Mouse (Mus musculus): ENCODE data around the gene Ctnna3. TPM values are rescaled to one million over a fixed set of nuclear protein-coding genes. Genes with fewer than 3 reads are reported as not detected.

The Ctnna3 gene
- polyA plus RNA-seq, 2 experiments, result 0.03 TPM; not detected in 1

- no peaks in the 10 kb centered on the region for H3K36me3 ChIP-seq (replicated peaks; ENCODE audit: control insufficient read depth, insufficient read depth, low read depth)
- H3K4me1 ChIP-seq (replicated peaks; ENCODE audit: control insufficient read depth in 2 of 2, insufficient read depth in 2 of 2, low read length in 1 of 2), result no peaks in the 10 kb centered on the region
- TF ChIP-seq CTCF (IDR thresholded peaks at IDR 0.05; ENCODE audit: low read depth), result no peak
- TF ChIP-seq EP300 (IDR thresholded peaks at IDR 0.05; ENCODE audit: low read depth), result no peak
- H3K27me3 ChIP-seq (ENCODE audit: control insufficient read depth, insufficient read depth, low read length), result no peaks in the 10 kb centered on the region
- DNase-seq (ENCODE audit: low read depth in 3 of 3, low spot score in 3 of 3) (no peak), ATAC-seq (ENCODE audit: insufficient read depth) (no peak)
- no peak overlapping the region for H3K4me2 ChIP-seq (ENCODE audit: low read depth)
- H3K9me3 ChIP-seq (ENCODE audit: control insufficient read depth, low read length), result no peaks in the 10 kb centered on the region
- H3K27ac ChIP-seq, result no peak overlapping the region
- no peak overlapping the region for H3K4me3 ChIP-seq (ENCODE audit: insufficient read depth in 1 of 2, low read depth in 2 of 2, low read length in 2 of 2)
- WGBS (ENCODE audit: insufficient replicate concordance), result 66% methylated on average over 1 of the region's 1 CpGs
- no peak overlapping the region for H3K9ac ChIP-seq (replicated peaks)
Measured at GRCm38 (mm10) chr10:64096532-64096931, 666.6 kb downstream of the Ctnna3 start.

- Histone ChIP-seq H3K36me3 (replicated peaks; ENCODE audit: control insufficient read depth, insufficient read depth, low read depth) (no peaks in the 10 kb centered on the region), H3K4me2 (ENCODE audit: low read depth) (no peak overlapping the region), H3K27me3 (ENCODE audit: control insufficient read depth, insufficient read depth, low read length) (no peaks in the 10 kb centered on the region), H3K27ac (no peak overlapping the region), H3K4me3 (ENCODE audit: insufficient read depth in 1 of 2, low read depth in 2 of 2, low read length in 2 of 2) (no peak overlapping the region), H3K9ac (replicated peaks) (no peak overlapping the region), H3K4me1 (replicated peaks; ENCODE audit: control insufficient read depth in 2 of 2, insufficient read depth in 2 of 2, low read length in 1 of 2) (no peaks in the 10 kb centered on the region), H3K9me3 (ENCODE audit: control insufficient read depth, low read length) (no peaks in the 10 kb centered on the region)
- 80% methylated on average over 11 of the region's 11 CpGs for WGBS (ENCODE audit: insufficient replicate concordance)
- DNase-seq (ENCODE audit: low read depth in 3 of 3, low spot score in 3 of 3), result no peak
- ATAC-seq (ENCODE audit: insufficient read depth), result no peak
- TF ChIP-seq CTCF (IDR thresholded peaks at IDR 0.05; ENCODE audit: low read depth) (no peak), EP300 (IDR thresholded peaks at IDR 0.05; ENCODE audit: low read depth) (no peak)
Measured at GRCm38 (mm10) chr10:64115246-64115645, 685.3 kb downstream of the Ctnna3 start.

GRCm38 (mm10) chr10:64118833-64119232 lies 688.9 kb downstream of the Ctnna3 start:
- TF ChIP-seq EP300 (IDR thresholded peaks at IDR 0.05; ENCODE audit: low read depth) (no peak), CTCF (IDR thresholded peaks at IDR 0.05; ENCODE audit: low read depth) (no peak)
- no peak overlapping the region for H3K27ac ChIP-seq
- no peak overlapping the region for H3K4me3 ChIP-seq (ENCODE audit: insufficient read depth in 1 of 2, low read depth in 2 of 2, low read length in 2 of 2)
- H3K27me3 ChIP-seq (ENCODE audit: control insufficient read depth, insufficient read depth, low read length), result no peaks in the 10 kb centered on the region
- ATAC-seq (ENCODE audit: insufficient read depth) (no peak), DNase-seq (ENCODE audit: low read depth in 3 of 3, low spot score in 3 of 3) (no peak)
- H3K4me2 ChIP-seq (ENCODE audit: low read depth), result no peak overlapping the region
- no peaks in the 10 kb centered on the region for H3K9me3 ChIP-seq (ENCODE audit: control insufficient read depth, low read length)
- H3K36me3 ChIP-seq (replicated peaks; ENCODE audit: control insufficient read depth, insufficient read depth, low read depth), result no peaks in the 10 kb centered on the region
- H3K9ac ChIP-seq (replicated peaks), result no peak overlapping the region
- WGBS (ENCODE audit: insufficient replicate concordance), result 58% methylated on average over 3 of the region's 3 CpGs
- no peaks in the 10 kb centered on the region for H3K4me1 ChIP-seq (replicated peaks; ENCODE audit: control insufficient read depth in 2 of 2, insufficient read depth in 2 of 2, low read length in 1 of 2)

GRCm38 (mm10) chr10:64130397-64131150 lies 700.7 kb downstream of the Ctnna3 start:
- H3K4me3 ChIP-seq (ENCODE audit: insufficient read depth in 1 of 2, low read depth in 2 of 2, low read length in 2 of 2), result no peak overlapping the region
- H3K27me3 ChIP-seq (ENCODE audit: control insufficient read depth, insufficient read depth, low read length), result no peaks in the 10 kb centered on the region
- DNase-seq (ENCODE audit: low read depth in 3 of 3, low spot score in 3 of 3) (no peak), ATAC-seq (ENCODE audit: insufficient read depth) (no peak)
- H3K4me2 ChIP-seq (ENCODE audit: low read depth), result no peak overlapping the region
- H3K36me3 ChIP-seq (replicated peaks; ENCODE audit: control insufficient read depth, insufficient read depth, low read depth), result no peaks in the 10 kb centered on the region
- H3K9me3 ChIP-seq (ENCODE audit: control insufficient read depth, low read length), result no peaks in the 10 kb centered on the region
- H3K27ac ChIP-seq, result no peak overlapping the region
- no peak overlapping the region for H3K9ac ChIP-seq (replicated peaks)
- no peaks in the 10 kb centered on the region for H3K4me1 ChIP-seq (replicated peaks; ENCODE audit: control insufficient read depth in 2 of 2, insufficient read depth in 2 of 2, low read length in 1 of 2)
- WGBS (ENCODE audit: insufficient replicate concordance), result 65% methylated on average over 15 of the region's 15 CpGs
- TF ChIP-seq CTCF (IDR thresholded peaks at IDR 0.05; ENCODE audit: low read depth) (no peak), EP300 (IDR thresholded peaks at IDR 0.05; ENCODE audit: low read depth) (no peak)

- Histone ChIP-seq H3K27me3 (ENCODE audit: control insufficient read depth, insufficient read depth, low read length) (no peaks in the 10 kb centered on the region), H3K4me3 (ENCODE audit: insufficient read depth in 1 of 2, low read depth in 2 of 2, low read length in 2 of 2) (no peak overlapping the region), H3K27ac (no peak overlapping the region), H3K9me3 (ENCODE audit: control insufficient read depth, low read length) (no peaks in the 10 kb centered on the region), H3K9ac (replicated peaks) (no peak overlapping the region), H3K4me2 (ENCODE audit: low read depth) (no peak overlapping the region), H3K4me1 (replicated peaks; ENCODE audit: control insufficient read depth in 2 of 2, insufficient read depth in 2 of 2, low read length in 1 of 2) (no peaks in the 10 kb centered on the region), H3K36me3 (replicated peaks; ENCODE audit: control insufficient read depth, insufficient read depth, low read depth) (no peaks in the 10 kb centered on the region)
- DNase-seq (ENCODE audit: low read depth in 3 of 3, low spot score in 3 of 3), result no peak
- ATAC-seq (ENCODE audit: insufficient read depth), result no peak
- WGBS (ENCODE audit: insufficient replicate concordance), result 49% methylated on average over 3 of the region's 3 CpGs
- TF ChIP-seq EP300 (IDR thresholded peaks at IDR 0.05; ENCODE audit: low read depth) (no peak), CTCF (IDR thresholded peaks at IDR 0.05; ENCODE audit: low read depth) (no peak)
Measured at GRCm38 (mm10) chr10:64133461-64133860, 703.6 kb downstream of the Ctnna3 start.
